Mouse (Mus musculus): Measurements from ENCODE around the gene Qrich2.

DNA sequence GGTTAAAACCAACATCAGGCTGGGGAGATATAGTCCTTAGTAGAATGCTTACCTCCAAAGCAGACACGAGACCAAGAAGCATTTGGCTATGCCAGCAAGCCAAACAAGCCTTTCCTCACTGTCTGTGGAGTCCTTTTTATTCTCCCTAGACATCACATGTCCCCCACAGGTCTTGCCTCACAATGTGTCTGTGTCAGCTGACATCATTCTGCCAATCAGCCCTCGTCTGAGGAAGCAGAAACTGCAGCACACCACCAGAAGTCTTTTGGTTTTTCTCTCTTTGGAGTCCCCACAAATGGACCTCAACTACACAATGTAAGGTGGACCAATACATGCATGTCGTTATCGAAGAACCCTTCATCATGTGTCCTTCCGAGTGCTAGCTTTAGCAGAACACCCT lies 49.0 kb downstream of the Qrich2 start:
- TF ChIP-seq CTCF (IDR thresholded peaks at IDR 0.05; ENCODE audit: low read depth): no peak
- no peak for TF ChIP-seq EP300 (IDR thresholded peaks at IDR 0.05; ENCODE audit: low read depth)
